Mouse (Mus musculus) right cerebral cortex, postnatal 14 days (tissue): ENCODE measurements around the gene Tnfsf9.

ENCODE experiments used
- DNase-seq: peaks from one replicate; pipeline ENCODE4 v3.0.0; 2022

Gene Tnfsf9

DNA sequence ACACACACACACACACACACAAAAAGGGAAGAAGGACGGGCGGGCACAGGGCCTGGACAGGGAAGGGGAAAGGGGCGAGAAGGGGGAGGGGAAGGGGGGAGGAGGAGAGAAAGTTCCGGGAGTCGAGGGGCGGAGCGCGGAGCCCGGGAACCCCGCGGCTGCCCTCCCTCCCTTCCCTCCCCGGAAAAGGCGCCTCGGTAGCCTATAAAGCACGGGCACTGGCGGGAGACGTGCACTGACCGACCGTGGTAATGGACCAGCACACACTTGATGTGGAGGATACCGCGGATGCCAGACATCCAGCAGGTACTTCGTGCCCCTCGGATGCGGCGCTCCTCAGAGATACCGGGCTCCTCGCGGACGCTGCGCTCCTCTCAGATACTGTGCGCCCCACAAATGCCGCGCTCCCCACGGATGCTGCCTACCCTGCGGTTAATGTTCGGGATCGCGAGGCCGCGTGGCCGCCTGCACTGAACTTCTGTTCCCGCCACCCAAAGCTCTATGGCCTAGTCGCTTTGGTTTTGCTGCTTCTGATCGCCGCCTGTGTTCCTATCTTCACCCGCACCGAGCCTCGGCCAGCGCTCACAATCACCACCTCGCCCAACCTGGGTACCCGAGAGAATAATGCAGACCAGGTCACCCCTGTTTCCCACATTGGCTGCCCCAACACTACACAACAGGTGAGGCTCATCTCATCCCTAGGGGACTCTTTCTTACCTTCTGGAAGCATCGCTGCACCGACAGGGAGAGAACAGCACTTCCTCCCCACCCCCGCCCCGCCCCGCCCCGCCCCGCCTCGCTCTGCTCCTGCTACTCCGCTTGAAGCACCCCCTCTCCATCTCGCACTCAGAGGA, at the start of gene Tnfsf9:
Gene Tnfsf9 (plus strand): TSS at position 145 of the 854 bp plus-strand sequence.
- no peak for DNase-seq

DNA sequence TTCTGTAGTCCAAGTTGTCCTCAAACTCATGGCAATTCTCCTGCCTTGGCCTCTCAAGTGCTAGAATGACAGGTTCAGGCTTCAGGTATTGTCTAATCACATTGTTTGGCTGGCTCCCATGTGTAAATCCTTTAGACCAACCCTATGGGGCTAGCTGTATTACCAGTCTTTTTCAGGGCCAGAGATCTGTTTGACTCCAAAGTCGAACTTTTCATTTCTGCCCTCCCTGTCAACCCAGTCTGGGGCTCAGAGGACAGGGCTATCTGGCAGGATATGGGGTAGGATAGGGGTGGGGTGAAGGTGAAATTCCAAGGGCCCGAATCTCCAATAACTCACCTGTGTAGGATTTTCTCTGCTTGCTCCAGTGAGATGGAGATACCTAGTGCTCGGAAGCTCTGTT, 48.9 kb upstream of the Tnfsf9 start:
- no peak for DNase-seq

DNA sequence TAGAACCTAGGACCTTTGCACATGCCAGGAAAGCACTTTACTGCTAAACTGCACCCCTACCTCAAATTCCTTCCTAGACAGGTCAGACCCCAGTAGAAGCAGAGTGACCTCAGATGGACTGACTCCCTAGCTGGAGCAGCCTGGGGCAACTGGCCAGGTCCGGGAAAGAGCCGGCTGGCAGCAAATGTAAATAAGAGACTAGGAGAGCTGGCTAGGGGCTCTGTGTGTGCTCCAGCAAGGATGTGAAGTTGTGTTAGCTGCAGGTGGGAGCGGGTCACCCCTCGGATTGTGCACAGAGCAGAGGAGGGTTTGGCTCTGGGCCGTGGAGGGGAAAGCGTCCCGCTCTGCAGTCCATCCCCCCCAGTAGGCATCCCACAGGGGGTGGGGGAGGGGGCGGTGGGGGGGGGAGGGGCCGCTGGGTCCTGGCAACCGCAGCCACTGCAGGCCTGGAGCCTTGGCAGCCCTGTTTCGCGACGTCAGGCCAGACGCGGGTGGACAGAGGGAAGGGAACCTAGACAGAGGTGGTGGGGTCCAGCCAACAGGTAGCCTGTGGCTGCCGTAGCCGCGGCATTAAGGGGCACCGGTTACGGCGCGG, 46.1 kb upstream of the Tnfsf9 start, which contains the start of gene Crb3:
Gene Crb3 (plus strand): TSS at position 215 of the 595 bp plus-strand sequence.
- DNase-seq = peak; percentile 40

DNA sequence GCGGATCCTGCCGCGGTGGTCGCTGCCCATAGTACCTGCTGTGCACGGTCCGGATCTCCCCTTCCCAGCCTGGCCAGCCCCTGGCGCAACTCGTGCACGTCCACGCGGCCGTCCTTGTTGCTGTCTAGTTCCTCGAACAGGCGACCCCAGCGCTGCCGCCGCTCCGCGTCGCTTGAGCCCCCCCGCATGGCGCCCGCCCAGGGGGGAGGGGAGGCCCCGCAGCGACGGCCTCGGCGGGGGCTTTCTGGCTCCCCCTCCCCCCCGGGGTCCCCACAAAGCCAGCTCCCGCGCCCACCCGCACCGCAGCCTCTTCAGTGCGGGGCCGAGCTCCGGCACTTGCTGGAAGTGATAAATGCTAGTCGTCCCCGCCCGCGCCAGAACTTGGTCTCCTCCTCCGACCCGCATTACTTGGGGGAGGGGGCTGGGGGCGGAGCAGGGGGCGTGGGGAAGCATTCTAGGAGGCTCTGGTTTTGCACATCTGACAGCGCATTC, 45.6 kb upstream of the Tnfsf9 start, which contains the start of gene Slc25a23:
Gene Slc25a23 (minus strand): TSS at position 378 of the 492 bp plus-strand sequence.
- DNase-seq = peak; percentile 83

DNA sequence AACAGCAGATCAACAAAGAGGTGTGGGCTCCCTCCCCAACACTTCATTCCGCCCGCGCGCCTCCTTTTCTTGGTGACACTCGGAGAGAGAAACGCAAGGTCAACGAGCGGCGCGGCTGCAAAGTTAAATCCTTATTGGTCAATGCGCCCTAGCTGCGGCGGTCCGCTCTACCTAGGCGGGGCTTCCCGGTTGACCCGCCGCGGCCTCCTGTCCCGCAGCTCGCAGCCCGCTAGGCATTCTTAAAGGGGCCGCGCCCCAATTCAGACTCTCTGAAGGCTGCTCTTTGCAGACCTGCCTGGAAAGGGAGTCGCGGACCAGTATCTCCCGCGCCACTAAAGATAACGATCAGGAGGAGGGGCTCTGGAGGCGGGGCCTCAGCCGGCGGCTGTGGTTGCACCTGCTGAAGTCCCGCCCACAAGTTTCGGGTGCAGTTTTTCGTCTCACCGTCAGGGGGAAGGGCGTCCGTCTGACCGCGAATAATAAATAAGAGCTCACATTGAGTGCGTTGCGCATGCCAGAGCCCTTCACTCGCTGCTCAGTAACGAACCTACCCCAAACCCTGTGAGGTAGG, 44.8 kb upstream of the Tnfsf9 start:
- peak; percentile 95 for DNase-seq

DNA sequence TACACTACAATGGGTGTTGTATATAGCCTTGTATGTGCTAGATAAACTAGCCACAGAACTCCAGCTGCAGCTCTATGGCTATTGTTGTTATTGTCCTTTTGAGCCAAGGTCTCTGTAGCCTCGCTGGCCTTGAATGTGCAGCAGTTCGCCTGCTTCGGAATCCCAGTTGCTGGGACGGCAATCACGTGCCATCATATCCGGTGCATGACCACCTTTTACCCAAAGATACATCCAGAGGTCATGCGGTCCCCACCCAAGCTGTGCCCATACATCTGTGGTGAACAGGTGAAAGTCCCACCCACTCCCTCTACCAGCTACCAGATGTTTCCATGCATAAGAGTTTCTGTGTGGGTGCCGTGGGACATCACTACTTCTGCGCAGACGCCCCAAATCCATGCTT, 44.1 kb upstream of the Tnfsf9 start:
- no peak for DNase-seq

DNA sequence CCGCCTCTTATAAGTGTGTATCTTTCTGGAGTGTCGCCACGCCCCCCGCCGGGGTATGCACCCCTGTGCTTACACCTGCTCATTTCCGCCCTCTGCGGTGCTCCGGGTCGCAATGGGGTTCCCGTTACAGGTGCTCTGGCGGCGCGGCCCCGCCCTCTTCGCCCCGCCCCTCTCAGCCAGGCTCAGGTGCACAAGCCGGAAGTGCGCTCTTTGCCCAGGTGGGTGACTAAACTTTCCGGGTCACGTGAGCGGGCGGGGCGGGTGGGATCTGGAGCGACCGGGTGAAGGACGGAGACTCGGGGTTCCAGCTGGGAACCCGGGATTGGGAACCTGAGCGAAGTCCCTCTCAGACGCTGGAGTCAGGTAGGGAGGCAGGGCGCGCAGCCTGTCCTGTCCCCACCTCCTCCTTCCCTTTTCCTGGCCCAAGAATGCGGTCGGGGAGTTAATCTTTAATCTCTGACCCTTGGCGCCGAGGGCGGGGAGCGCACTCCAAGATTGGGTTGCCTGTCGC, 43.1 kb upstream of the Tnfsf9 start:
- no peak for DNase-seq

DNA sequence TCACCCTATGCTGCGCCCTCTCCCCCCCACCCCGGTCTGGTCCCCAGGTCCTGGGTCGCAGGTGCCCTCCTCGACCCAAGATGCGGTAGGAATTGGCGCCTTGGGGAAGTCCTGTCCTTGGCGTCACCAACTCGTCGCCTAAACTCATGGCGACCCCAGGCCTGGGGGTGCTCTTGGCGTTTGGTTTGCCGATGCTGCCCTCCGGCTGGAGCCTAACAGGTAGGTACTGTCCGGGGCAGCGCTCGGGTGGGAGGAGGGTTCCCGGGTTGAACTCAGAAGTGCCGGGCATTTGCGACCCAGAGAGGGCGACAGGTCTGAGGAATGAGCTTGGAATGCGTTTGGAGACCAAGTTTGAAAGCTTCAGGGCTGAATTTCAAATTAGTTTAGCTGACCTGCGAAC, 42.6 kb upstream of the Tnfsf9 start:
- no peak for DNase-seq

DNA sequence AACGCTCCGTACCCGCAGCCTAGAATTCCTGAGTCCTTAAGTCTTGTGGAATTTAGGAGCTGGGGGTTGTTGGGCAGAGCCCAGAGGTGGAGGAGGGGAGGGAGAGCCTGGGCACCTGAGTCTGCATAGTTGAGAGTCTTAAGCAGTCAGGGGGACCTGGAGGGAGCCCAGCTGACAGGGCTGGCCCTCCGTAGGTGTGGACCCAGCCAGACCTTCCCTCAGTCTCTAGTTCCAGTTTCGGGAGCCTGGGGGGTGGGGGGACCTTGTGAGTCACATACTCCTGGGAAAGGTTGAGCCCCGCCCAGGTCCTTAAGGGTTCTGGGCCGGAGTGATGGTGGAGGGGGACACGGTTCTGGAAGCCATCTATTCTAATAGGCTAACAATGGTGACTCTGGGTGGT, 42.1 kb upstream of the Tnfsf9 start:
- DNase-seq = no peak

DNA sequence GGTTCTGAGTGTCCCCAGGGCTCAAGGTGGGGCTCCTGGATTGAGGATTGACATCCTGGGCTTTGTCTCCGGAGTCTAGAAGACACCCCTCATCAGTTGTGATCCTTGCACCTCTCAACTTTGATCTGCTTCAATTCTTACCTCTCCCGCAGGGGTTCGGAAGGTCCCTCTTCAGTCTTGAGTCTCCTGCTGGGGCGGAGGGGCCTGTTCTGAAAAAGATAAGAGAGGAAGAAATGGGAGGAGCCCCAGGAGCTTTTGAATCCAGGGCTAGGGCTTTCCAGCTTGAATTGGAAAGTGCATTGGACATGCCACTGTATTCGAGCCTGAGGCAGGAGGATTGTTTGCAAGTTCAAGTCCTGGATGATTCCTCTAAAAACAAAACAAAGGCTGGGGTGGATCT, 38.2 kb upstream of the Tnfsf9 start:
- no peak for DNase-seq

DNA sequence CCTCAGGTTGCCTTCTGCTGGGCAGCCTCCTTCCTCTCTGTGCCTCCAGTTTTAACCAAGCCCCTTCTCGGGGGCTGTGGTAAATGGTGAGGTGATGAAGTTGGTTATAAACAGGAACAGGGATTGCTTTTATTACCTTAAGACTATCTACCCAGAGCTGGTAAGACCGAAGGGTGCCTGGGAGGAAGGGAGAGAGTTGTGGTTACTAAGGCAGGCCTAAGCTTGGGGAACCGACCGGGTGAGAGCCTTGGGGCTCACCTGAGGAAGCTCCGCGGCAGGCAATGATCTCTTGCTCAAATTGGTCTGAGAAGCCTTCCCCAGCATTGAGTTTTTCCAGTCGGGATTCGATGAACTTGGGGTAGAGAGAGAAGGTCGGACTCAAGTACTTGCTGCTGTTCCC, 34.9 kb upstream of the Tnfsf9 start:
- no peak for DNase-seq

DNA sequence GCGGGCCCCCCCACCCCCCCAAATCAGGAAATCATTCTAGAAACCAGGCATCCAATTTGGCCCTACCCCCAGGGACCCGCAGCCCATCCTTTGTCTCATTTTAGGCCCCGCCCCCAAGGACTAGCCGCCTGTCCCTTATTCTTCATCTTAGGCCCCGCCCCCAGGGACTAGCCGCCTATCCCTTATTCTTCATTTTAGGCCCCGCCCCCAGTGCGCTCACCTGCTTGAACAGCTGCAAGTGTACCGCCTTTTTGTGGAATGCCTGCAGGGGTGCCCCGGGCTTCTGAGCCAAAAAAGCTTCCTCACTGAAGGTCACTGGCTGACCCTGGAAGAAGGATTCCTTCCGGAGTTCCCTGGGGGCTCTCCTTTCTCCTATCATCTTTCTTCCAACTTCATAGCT, 34.4 kb upstream of the Tnfsf9 start:
- no peak for DNase-seq

DNA sequence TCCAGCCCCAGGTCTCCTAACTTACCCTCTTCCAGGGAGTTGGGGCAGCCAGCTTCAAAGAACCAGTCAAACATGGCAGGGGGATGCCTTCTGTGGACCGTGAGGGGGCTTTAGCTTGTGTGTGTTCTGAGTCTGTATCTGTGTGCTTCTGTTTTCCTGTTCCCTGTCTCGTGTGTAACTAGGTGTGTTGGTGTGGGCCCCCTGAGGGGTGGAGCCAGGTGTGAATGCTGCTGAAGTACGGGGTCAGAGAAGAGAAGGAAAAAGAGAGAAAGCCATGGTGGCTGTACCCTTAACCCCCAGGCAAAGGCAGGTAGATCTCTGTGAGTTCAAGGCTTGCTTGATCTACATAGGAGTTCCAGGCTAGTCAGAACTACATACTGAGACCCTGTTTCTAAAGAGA, 28.2 kb upstream of the Tnfsf9 start:
- DNase-seq = no peak

DNA sequence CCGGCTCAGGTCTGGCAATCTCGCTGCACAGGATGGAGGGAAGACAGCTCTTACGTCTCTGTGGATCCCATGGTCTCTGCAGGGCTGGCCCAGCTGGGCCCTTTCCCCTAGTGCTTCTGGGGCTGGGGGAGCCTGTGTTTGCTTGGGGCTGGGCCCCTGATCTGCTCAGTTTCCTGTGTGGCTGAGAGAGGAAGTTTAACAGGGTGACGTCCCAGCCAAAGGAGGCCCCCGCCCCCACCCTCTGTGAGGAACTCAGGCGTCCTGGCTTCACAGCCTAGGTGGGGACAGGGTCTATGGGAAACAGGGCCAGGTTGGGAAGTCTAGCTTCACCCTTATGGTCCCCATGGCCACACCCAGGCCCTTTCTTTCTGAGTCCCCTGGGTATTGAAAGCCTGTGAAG, 26.8 kb upstream of the Tnfsf9 start, which contains the start of gene Dennd1c:
Gene Dennd1c (minus strand): TSS at position 179 of the 400 bp plus-strand sequence.
- no peak for DNase-seq

DNA sequence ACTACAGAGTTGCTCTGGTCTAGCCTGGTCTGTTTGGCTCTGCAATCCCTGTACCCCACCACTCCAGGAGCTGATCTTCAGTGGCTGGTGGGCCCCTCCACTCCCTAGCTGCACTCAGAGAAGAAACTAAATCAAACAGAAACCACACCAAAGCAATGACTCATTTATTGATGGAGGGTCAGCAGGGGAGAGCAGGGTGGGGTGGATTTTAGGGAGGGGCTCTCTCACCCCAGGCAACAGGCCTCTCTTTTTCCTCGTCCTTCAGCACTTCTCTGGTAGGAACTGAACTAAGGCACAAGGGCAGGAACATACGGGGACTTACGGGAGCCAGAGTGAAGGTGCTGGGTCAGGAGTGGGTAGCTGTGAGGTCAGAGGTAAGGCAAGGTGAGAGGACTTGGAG, 25.2 kb upstream of the Tnfsf9 start:
- DNase-seq = no peak

DNA sequence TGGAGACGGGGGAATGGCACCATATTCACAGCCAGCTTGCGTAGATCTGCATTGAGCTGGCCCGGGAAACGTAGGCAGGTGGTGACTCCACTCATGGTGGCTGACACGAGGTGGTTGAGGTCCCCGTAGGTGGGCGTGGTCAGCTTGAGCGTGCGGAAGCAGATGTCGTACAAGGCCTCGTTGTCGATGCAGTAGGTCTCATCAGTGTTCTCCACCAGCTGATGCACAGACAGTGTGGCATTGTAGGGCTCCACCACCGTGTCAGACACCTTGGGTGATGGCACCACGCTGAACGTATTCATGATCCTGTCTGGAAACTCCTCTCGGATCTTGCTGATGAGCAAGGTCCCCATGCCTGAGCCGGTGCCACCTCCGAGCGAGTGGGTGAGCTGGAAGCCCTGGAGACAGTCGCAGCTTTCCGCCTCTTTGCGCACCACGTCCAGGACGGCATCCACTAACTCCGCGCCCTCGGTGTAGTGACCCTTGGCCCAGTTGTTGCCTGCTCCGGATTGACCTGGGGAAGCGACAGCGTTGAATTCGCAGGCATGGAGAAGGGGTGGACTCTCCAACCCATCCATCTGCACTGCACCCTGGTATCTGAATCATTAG, 23.8 kb upstream of the Tnfsf9 start:
- no peak for DNase-seq

DNA sequence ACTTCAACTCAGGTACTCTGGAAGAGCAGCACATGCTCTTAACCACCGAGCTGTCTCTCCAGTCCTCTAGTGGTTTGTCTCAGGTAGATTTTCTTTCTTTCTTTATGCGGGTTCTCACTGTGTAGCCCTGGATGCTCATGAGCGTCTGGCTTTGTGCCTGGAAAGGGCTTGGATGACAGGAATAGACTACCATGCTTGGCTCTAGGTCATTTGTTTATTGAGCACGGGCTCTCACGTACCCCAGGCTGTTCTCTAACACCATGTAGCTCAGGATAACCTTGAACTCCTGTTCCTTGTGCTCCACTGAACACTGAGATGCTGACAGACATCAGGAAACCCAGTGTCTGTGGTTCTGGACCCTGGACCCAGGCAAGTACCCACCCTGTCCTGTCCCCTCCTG, 22.6 kb upstream of the Tnfsf9 start:
- DNase-seq = no peak

DNA sequence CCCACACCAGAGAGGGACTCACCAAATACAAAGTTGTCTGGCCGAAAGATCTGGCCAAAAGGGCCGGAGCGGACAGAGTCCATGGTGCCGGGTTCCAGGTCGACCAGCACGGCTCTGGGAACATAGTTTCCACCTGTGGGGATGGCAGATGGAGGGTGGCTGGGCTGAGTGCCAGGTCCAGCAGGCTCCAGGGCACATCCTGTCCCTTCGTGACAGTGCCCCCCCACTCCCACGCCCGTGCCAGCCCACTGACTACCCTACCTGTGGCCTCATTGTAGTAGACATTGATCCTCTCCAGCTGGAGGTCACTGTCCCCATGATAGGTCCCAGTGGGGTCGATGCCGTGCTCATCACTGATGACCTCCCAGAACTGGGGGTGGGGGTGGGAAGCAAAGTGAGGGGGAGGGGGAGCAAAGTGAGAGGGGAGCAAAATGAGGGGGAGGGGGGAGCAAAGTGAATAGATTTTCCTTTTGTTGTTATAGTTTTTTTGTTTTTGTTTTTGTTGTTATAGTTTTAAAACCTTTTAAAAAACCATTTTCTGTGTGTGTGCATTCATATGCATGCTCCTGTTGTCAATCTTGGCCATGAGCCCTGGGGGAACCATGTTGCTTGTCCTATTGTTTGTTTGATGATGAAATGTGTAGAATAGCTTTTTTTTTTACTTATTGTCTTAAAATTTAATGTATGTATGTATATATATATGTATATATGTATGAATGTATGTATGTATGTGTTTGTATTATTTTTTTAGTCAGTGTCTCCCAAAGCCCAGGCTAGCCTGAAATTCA, 19.0 kb upstream of the Tnfsf9 start:
- peak; percentile 47 for DNase-seq

DNA sequence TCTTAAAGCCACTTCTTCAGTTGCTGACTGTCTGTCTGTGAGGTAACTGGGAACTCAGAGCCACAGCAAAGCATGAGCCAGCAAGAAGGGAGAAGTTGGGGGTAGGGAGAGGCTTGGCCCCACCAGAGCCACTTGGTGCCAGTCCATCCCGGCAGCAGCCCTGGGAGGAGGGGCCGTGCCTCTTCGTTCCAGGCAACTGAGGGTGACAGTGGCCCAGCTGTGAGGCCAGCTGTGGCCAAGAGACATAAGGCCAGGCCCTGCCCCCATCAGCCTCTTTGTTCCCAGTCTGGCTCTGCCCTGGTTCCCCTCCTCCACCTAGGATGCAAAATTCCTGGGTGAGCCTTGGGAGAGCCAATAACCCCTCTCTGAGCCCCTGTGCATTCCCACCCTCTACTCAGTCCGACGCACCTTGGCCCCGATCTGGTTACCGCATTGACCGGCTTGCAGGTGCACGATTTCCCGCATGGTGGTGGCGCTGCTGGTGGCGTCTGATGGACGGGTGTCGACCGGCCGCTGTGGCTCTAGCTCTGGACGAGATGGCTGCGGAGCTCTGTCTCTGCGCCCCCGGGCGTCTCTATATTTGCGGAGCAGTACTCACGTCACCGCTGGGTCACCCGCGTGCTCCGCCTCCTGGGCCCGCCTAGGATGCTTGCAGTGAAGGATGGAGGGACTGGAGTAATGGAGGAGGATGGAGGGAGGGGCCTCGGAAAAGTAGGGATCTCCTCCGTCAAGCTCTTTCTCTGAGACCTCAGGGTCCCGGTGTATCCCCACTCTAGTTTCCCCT, 17.9 kb upstream of the Tnfsf9 start, which contains the start of gene Tubb4a:
Gene Tubb4a (minus strand): TSS at position 734 of the 784 bp plus-strand sequence.
- peak; percentile 84 for DNase-seq

DNA sequence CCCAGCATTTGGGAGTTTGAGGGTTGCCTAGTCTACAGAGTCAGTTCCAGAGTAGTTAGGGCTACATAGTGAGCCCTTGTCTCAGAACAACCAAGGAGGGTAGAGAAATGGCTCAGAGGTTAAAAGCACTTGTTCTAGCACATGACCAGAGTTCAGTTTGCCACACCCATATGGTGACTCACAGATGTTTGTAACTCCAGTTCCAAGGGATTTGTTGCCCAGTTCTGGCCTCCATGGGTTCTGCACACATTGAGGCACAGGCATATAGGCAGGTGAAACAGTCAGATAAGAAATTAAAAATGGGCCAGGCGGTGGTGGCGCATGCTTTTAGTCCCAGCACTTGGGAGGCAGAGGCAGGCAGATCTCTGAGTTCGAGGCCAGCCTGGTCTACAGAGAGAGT, 10.9 kb upstream of the Tnfsf9 start:
- no peak for DNase-seq
